Mouse (Mus musculus) right cerebral cortex, postnatal 10 days (tissue): ENCODE data around the gene Smpd4.

Experiments
- DNase-seq, 2 experiments: peaks; one replicate each; pipeline ENCODE4 v3.0.0; 2021; ENCODE audit warnings: low spot score in 2 of 2

Gene Smpd4

DNA sequence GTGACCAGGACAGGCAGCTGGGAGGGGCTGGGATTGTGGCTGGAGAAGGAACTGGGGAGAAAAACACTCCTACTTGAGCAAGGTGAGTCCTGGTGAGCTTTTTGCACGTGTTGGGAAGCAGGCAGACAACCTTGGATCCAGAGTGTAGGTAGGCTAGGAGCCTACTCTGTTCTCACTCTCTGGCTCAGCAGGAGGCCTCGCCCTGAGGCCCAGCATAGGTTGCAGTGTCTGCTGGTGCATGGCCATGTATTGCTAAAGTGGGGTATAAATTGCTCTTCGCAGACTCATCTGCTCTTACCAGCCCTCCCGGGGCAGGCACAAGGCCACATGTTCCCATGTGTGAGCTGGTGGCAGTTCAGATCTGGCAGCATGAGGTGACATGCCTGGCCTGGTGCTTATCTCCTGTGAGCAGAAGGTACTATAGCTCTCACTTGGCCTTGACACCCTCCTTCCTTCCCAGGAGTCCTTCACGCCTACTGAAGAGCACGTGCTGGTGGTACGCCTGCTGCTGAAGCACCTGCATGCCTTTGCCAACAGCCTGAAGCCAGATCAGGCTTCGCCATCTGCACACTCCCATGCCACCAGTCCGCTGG lies 19.0 kb downstream of the Smpd4 start:
- no peak for DNase-seq

DNA sequence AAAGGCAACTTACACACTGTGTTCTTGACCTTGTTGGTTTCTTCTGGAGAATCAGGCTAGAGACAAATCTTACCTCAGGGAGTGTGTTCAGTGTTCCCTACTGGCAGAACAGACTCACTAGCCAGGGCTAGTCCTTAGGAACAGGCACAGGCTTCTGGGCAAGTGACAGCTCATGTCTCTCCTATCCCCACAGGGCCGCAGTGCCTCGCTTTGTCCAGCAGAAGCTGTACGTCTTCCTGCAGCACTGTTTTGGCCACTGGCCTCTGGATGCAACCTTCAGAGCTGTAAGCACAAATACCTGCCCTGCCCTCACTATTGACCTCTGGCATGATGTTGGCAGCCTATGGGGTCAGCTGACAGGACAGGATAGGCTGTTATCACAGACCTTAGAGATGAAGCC lies 19.9 kb downstream of the Smpd4 start:
- DNase-seq = no peak

DNA sequence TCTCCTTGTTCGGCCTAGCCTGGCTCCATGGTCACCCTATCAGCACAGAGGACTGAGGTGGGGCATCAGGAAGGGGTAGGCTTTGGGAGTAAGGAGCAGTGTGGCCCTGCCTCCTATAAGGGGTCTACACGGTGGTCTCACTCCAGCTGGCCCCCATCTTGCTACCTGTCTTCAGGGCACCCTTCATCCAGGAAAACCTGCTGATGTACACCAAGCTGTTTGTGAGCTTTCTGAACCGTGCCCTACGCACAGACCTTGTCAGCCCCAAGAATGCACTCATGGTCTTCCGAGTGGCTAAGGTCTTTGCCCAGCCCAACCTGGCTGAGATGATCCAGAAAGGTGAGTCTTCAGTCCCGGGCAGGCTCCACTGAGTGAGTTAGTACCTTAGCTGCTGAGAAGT lies 20.8 kb downstream of the Smpd4 start:
- DNase-seq = no peak

DNA sequence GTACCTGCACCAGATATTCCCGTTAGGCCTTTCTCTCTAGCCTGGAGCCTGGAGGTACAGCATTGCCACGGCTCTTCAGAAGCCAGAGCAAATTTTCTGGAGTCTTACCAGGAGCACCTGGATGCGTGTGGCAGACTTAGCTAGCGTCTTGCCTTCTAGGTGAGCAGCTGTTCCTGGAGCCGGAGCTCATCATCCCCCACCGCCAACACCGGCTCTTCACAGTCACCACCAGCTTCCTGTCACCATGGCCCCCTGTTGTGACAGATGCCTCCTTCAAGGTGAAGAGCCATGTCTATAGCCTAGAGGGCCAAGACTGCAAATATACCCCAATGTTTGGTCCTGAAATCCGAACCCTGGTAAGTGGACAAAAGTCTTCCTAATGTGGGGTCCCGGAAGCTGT lies 21.6 kb downstream of the Smpd4 start:
- DNase-seq = no peak

DNA sequence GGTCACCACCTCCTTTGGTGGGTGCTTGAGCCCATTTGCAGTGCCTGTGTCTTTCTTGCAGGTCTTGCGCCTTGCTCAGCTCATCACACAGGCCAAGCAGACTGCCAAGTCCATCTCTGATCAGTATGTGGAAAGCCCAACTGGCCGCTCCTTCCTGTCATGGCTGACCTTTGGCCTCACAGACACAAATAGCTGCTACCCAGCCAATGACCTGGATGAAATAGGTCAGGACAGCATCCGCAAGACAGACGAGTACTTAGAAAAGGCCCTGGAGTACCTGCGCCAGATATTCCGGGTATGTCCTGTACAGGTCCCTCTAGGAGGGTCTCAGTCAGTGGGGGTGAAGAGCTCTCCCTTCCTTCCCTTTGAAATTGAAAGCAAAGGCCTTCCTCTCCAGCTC lies 22.1 kb downstream of the Smpd4 start:
- DNase-seq = no peak

DNA sequence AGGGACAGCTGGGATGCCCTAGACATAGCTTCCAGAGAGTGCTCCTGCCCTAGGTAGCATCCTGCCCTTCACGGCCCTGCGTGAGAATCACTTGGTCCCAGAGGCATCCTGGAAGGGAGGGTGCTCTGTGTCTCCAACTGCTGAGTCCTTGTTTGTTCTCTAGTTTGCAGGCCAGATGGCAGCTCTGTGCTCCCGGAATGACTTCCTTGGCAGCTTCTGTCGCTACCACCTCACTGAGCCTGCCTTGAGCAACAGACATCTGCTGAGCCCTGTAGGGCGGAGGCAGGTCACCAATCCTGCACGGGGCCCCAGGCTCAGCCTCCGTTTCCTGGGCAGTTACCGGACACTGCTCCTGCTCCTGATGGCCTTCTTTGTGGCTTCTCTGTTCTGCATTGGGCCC lies 23.2 kb downstream of the Smpd4 start:
- peak in 1 of 2 experiments; percentile 56 for DNase-seq

DNA sequence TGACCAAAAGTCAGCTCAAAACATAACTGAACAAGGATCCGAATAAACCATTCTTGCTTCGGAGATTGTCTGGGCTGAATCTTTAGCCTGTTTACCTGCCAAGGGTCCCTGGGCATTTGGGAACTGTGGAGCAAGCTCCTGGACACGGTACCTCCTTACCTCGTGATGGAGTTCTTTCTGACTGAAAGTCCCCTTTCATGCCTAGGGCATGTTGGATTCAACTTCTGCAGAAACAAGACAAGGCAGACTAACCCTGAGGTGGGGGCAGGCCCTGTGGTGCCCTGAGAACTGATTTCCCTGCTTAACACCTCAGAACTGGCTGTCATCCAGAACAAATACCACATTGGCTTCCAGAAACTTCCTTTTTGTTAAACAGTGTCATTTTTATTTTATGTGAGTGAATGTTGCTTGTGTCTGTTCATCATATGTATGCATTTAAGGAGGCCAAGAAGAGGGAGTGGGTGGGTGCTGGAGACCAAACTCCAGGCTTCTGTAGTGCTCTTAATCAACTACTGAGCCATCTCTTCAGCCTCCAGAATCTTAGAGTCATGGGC lies 24.4 kb downstream of the Smpd4 start:
- DNase-seq = no peak

DNA sequence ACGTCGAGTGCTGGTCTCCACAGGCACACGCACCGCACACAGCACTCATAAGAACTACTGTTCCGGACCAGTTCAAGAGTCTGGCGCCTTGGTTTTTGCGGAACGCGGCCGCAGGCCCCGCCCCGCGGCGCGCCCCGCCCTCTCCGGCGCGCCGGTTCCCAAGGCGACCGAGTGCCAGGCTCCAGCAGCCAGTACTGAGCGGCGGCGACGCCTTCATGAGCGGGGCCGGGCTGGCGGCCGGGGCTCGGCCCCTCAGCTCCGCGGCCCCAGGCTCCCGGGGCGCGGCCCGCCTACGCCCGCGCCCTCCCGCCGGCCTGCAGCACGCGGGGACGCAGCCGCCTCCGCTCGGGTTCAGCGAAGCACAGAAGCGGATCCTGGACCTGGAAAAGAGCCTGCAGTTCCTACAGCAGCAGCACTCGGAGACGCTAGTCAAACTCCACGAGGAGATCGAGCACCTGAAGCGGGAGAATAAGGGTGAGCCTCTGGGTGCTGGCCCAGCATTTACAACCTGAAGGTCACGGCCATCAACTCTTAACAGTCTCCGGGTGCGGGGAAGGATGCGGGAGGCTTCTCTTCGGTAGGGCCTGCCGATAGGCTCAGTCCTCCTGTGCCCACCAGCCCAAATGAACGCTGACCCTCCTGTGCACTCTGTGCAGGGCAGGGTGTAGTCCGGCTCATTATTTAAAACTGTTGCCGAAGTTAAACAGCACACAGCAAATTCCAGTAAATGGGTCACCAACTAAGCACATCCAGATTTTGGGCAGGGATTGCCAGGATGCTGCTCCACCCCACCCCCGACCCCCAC lies 27.4 kb downstream of the Smpd4 start, which contains the start of gene Ccdc74a:
Gene Ccdc74a (plus strand): TSS at position 161 of the 805 bp plus-strand sequence.
- DNase-seq = peak; percentile 86 to 88

DNA sequence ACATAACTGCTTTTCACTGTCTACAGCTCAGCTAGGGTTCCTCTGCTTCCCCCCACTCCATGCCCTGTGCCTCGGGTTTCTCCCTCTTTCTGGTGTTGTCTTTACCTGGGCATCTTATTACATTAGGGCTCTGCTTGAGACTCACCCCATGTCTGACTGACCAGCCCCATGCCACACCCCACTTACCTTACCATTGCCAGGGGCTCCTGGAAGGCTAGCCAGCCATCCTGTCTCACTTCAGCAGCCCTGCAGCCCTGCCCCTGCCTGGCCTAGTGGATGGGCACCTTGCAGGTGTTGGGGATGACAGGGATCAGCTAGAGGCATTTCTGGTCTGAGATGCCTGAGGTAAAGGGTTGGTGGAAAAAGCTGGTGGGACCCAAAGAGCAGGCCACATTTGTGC lies 28.0 kb downstream of the Smpd4 start:
- DNase-seq = no peak

DNA sequence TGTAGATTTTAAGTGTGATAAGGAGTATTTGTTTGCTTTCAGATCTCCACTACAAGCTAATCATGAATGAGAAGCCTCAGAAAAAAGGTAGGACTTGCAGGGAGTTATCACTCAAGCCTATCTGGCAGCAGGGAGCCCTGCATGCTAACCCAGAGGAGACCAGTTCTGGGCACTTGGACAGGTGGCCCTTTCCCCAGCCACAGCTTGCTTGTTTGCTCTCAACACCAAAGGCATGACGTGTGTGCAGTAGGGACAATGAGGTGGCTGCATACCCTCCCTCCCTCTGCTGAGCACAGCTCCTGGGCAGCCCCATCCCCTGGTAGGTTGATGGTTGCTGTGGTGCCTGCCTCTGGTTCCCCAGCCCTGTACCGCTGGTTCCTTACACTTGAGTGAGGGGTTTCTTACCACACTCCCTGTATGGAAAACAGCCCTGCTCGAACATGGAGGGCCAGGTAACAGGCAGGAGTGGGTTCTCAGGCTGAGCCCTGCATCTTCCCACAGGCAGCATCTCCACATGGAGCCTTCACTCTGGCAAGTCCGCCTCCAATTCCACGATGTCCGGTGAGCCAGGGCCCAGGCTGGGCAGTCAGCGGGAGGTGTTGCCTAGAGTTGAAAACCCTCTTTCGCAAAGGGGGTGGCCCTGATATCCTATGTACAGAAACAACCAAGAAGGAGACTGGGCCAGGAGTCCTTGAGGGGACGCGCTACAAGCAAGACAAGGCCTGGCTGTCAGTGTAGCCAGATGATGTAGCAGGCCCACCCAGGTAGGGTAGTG lies 28.6 kb downstream of the Smpd4 start:
- no peak for DNase-seq

DNA sequence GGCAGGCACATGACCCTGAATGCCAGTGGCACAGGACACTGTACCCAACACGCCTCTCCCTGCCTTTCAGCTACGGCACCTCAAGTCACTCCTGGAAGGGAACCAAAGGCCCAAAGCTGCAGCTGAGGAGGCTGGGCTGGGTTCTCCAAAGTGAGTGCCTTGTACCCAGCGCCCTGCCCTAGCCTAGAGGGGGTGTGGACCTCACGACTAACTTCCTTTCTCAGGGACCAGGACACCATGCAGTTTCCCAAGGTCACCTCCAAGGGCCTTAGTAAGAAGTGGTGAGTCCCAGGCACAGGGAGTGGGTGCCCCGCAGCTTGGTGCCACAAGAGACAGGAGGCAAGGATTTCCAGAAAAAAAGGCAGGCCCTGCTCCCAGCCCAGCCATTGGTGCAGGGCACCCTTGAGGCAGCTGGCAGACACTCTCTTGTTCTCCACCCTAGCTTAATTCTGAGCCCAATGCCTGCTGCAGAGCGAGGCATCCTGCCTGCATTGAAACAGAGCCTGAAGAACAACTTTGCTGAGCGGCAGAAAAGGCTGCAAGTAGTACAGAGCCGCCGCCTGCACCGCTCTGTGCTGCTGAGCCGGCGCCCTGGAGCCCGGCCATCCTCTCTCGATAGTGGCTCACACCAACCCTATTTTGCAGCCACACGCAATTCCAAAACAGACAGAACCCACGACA lies 30.9 kb downstream of the Smpd4 start:
- peak in 1 of 2 experiments; percentile 47 for DNase-seq

DNA sequence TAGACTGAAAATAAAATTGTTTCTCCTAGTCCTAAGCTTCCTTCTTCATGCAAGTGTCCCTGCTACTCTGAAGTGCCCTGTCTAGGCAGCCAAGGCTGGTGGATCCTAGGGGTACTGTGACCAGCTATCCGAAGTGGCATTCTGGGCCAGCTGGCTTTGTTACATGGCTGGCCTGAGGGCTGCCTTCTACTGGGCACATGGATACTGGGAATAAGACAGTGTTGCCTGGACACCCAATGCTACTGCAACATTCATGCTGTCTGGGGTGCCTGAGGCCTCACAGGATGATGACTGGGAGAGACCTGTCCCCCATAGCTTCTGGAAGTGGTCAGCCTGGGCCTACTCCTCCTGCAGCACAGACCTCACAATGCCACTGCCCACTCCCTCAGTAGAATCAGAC lies 31.6 kb downstream of the Smpd4 start:
- DNase-seq = no peak

DNA sequence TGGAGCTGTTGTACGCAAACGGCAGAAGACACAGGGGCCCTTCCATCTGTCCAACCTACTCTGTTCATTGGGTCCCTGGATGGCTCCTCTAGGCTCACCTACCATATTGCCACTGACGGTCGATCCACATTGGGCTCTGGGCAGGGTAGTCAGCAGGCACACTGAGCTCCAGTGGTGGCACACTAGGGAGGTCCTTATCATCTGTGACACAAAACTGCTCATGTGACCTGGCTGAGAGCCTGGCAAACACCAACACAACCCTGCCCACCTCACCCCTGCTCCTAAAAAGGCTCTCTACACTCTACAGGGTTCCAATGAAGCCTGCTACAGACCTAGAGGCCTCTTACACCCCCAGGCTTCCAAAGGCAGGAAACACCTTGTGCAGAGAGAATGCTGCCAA lies 33.5 kb downstream of the Smpd4 start:
- no peak for DNase-seq

DNA sequence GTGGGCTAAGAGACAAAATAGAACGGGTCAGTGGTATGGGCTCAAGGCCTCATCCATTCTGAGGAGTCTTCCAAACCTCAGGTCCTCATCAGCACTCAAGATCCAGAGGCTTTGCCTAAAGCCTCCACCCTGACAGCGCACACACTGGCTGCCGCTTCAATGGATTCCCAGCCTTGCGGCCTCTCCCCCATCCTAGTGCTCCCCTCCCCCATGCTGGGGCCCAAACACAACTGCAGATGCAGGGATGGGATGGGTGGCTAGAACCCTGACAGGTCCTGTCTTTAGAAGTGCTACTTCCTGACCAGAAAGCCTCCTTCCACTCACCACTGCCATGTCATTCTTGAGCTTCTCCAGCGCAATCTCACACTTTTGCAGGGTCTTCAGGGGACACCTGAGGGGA lies 34.4 kb downstream of the Smpd4 start:
- no peak for DNase-seq

DNA sequence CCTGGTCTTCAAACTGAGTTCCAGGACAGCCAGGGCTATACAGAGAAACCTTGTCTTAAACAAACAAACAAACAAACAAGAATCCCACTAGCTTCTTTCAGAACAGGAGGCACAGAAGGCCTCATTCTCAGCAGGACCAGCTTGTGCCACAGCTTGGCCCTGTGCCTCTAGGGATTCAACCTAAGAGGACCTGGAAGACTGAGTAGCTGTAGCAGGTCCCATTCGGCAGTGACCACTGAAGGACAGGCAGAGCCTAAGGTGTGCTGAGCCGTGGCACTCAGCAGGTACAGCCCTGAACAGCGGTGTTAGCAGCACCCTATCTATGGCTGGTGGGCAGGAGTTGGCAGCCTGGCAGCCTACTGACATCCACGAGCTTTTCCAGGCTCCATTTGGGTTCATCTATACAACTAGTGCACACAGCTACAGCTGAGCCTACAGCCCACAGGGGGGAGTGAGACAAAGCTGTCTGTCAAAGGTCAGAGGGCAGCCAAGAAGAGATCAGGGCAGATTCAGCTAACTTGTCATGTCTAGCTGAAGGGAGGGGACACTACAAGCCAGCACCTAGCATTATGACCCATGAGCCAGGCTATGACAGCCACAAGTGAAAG lies 35.1 kb downstream of the Smpd4 start:
- no peak for DNase-seq

DNA sequence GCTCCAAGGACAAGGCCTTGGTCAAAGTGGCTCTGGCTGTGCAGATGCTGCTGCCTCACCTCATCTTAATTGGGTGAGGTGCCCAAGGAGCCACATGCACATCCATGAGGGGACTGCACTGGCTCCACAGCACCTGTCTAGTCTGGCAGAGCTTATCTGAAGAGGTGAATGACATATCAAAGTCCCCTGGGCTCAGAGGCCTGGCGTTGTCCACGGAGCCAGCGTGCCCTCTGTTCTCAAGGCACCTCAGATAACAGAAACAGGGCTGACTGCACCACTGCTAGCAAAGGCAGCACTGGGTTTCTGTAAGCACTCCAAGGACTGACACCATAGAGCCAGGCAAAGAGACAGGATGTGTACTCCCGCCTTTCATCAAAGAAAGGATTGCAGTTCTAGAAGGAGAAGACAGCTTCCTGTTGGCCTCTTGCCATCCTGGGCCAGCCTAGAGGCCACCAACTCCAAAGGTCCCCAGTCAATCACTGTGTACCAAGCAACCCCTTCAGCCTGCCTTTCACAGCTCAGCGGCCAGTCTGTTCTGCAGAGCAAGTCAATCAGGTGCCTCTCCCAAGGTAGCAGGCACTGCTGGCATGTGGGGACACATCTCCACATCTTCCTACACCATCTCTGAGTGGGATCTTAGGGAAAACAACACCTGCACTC lies 37.2 kb downstream of the Smpd4 start:
- DNase-seq = no peak

DNA sequence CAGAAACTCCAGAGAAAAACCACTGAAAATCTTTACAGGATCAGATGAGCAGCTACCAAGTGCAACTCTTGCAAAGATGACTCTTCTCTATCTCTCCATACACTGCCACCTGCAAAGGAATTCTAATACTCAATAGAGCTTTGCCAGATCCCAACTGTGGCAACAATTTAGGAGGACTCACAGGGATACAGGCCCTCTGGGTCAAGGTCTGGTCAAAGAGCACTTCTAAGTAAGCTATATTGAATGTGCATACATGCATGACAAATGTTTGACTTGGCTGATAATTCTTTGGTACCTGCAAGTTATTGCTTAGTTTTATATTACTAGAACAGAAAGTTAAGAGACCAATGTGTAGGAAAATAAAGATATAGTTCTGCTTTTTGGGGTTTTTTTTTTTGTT lies 46.4 kb downstream of the Smpd4 start:
- DNase-seq = no peak

DNA sequence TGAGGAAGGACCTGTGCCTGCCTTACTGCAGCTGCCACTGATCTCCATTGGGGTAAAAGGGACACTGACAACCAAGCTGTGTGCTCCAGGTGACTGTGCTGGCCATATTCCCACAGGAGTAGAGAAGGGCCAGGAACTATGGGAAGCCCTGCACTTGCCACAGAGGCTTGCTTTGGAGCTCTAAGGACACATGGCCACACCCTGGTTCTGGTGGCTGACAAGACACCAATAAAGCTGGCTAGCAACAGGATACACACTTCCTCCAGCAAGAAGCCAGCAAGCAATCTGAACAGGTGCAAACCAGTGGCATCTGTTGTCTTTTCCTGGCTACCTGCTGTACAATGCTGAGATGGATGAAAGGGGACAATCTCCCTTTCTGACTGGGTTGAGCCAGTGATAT lies 50.7 kb downstream of the Smpd4 start:
- no peak for DNase-seq
